Mouse (Mus musculus): ENCODE data around the gene Tmem238l. TPM values are rescaled to one million over a fixed set of nuclear protein-coding genes. Genes with fewer than 3 reads are reported as not detected.

Tmem238l gene
- polyA plus RNA-seq, 1 experiment = not detected

DNA sequence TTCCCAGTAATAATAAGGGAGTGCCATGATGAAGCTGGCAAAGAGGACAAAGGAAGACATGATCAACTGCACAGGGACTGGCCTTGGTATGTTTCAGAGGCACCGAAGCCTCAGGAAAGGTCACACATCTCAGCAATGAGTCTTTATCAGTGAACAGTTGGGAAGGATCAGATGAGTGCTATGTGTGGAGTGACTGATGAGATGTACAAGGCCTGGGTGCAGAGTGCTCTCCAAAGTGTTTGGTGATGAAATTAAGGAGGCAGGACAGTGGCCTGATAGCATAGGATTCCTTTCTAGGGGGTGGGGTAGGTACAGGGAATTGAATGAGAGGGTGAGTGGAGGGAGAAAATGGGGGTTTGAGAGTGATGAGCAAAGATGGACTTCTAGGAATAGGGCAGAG lies 7.0 kb downstream of the Tmem238l start:
- no peak for TF ChIP-seq CTCF (IDR thresholded peaks at IDR 0.05; ENCODE audit: control insufficient read depth, insufficient read depth, insufficient read length)
- TF ChIP-seq MYOG (IDR thresholded peaks at IDR 0.05; ENCODE audit: control insufficient read depth, extremely low read depth, insufficient read length) = no peak
- no peak for TF ChIP-seq MYOD1 (IDR thresholded peaks at IDR 0.05; ENCODE audit: control insufficient read depth, insufficient read length, low read depth)
- TF ChIP-seq CEBPB (IDR thresholded peaks at IDR 0.05; ENCODE audit: low read depth) = no peak
- no peak for TF ChIP-seq FOSL1 (IDR thresholded peaks at IDR 0.05; ENCODE audit: insufficient read depth, low read length, poor library complexity, severe bottlenecking)
- no peak for TF ChIP-seq USF1 (IDR thresholded peaks at IDR 0.05; ENCODE audit: low read depth)
- TF ChIP-seq MAX (IDR thresholded peaks at IDR 0.05) = no peak
- Histone ChIP-seq H3K27me3 (ENCODE audit: control insufficient read depth, insufficient read depth, insufficient read length) (no peaks in the 10 kb centered on the region), H3ac (ENCODE audit: control insufficient read depth, insufficient read length, low read depth) (no peak overlapping the region), H3K36me3 (ENCODE audit: control insufficient read depth, insufficient read depth) (no peaks in the 10 kb centered on the region), H3K79me3 (ENCODE audit: low read depth) (no peaks in the 10 kb centered on the region), H3K4me3 (ENCODE audit: insufficient read depth, poor library complexity, severe bottlenecking) (no peak overlapping the region), H3K79me2 (ENCODE audit: control insufficient read depth, insufficient read depth) (no peaks in the 10 kb centered on the region)

DNA sequence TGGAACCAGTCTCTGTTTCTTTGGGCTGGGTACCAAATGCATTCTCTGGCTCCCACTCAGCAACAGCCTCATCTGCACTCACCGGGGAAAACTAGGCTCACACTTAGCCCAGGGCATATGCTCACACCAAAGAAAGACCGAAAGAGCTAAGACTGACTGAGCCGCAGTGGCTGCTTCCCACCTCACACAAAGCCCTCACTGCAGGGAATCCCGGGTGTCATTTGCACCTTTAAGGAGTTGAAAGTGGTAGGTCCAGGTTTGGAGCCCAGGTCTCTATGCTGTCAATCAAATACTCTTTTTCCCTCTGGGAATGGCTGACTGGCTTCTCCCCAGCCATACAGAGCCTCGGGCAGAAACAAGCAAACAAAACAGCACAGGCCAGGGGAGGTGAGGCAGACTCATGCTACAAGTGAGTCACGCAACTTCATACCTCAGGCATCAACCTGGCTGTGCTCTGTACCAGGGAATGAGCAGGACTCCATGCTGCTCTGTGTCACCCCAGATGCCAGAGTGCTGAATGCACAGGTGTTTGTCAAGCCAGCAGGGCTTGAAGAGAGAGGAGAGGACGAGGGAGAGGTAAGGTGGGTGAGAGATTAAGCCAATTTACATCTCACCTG lies 10.2 kb downstream of the Tmem238l start:
- Histone ChIP-seq H3ac (ENCODE audit: control insufficient read depth, insufficient read length, low read depth) (no peak overlapping the region), H3K27me3 (ENCODE audit: control insufficient read depth, insufficient read depth, insufficient read length) (no peaks in the 10 kb centered on the region), H3K4me3 (ENCODE audit: insufficient read depth, poor library complexity, severe bottlenecking) (no peak overlapping the region), H3K36me3 (ENCODE audit: control insufficient read depth, insufficient read depth) (no peaks in the 10 kb centered on the region), H3K79me2 (ENCODE audit: control insufficient read depth, insufficient read depth) (no peaks in the 10 kb centered on the region), H3K79me3 (ENCODE audit: low read depth) (no peaks in the 10 kb centered on the region)
- no peak for TF ChIP-seq MAX (IDR thresholded peaks at IDR 0.05)
- no peak for TF ChIP-seq MYOG (IDR thresholded peaks at IDR 0.05; ENCODE audit: control insufficient read depth, extremely low read depth, insufficient read length)
- no peak for TF ChIP-seq CEBPB (IDR thresholded peaks at IDR 0.05; ENCODE audit: low read depth)
- TF ChIP-seq MYOD1 (IDR thresholded peaks at IDR 0.05; ENCODE audit: control insufficient read depth, insufficient read length, low read depth) = no peak
- TF ChIP-seq FOSL1 (IDR thresholded peaks at IDR 0.05; ENCODE audit: insufficient read depth, low read length, poor library complexity, severe bottlenecking) = no peak
- no peak for TF ChIP-seq USF1 (IDR thresholded peaks at IDR 0.05; ENCODE audit: low read depth)
- TF ChIP-seq CTCF (IDR thresholded peaks at IDR 0.05; ENCODE audit: control insufficient read depth, insufficient read depth, insufficient read length) = no peak

DNA sequence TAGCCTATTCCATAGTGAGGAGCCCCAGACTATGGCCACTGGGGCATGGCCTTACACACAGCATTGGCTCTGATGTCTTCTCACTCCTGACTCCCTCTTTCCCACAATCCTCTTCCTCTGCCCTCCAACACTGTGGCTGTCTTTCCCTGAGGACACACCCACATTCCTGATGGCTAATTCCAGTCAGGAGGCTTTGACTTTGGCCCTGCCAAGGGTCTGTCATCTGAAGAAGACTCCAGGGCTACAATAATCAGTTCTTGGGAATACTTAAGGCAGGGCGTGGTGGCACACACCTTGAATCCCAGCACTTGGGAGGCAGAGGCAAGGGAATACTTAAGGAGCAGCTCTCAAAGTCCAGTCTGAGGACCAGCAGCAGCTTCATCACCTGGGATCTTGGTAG lies 12.1 kb downstream of the Tmem238l start:
- Histone ChIP-seq H3ac (ENCODE audit: control insufficient read depth, insufficient read length, low read depth) (no peak overlapping the region), H3K27me3 (ENCODE audit: control insufficient read depth, insufficient read depth, insufficient read length) (no peaks in the 10 kb centered on the region), H3K36me3 (ENCODE audit: control insufficient read depth, insufficient read depth) (no peaks in the 10 kb centered on the region), H3K79me2 (ENCODE audit: control insufficient read depth, insufficient read depth) (no peaks in the 10 kb centered on the region), H3K4me3 (ENCODE audit: insufficient read depth, poor library complexity, severe bottlenecking) (no peak overlapping the region), H3K79me3 (ENCODE audit: low read depth) (no peaks in the 10 kb centered on the region)
- TF ChIP-seq FOSL1 (IDR thresholded peaks at IDR 0.05; ENCODE audit: insufficient read depth, low read length, poor library complexity, severe bottlenecking) (no peak), CEBPB (IDR thresholded peaks at IDR 0.05; ENCODE audit: low read depth) (no peak), USF1 (IDR thresholded peaks at IDR 0.05; ENCODE audit: low read depth) (no peak), MAX (IDR thresholded peaks at IDR 0.05) (no peak), MYOD1 (IDR thresholded peaks at IDR 0.05; ENCODE audit: control insufficient read depth, insufficient read length, low read depth) (no peak), CTCF (IDR thresholded peaks at IDR 0.05; ENCODE audit: control insufficient read depth, insufficient read depth, insufficient read length) (no peak), MYOG (IDR thresholded peaks at IDR 0.05; ENCODE audit: control insufficient read depth, extremely low read depth, insufficient read length) (no peak)

DNA sequence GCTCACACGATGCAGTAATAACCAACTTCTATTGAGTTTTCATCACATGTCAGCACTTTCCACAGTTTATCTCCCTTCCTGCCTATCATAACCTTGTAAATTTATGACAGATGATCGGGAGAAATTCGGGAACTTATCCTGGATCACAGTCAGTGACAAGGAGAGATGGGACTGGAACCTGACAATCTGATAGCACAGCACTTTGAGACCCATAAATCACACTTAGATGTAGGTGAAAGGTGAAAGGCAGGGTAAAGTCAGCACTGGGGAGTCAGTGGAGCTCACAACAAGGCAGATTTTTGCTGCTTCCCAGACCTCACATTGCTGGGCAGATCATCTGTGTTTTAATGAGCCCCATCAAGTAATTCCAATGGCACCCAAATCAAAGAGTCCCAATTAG lies 17.1 kb downstream of the Tmem238l start:
- no peak overlapping the region for H3ac ChIP-seq (ENCODE audit: control insufficient read depth, insufficient read length, low read depth)
- H3K27me3 ChIP-seq (ENCODE audit: control insufficient read depth, insufficient read depth, insufficient read length) = no peaks in the 10 kb centered on the region
- H3K79me3 ChIP-seq (ENCODE audit: low read depth) = no peaks in the 10 kb centered on the region
- TF ChIP-seq CTCF (IDR thresholded peaks at IDR 0.05; ENCODE audit: control insufficient read depth, insufficient read depth, insufficient read length) (no peak), CEBPB (IDR thresholded peaks at IDR 0.05; ENCODE audit: low read depth) (no peak), FOSL1 (IDR thresholded peaks at IDR 0.05; ENCODE audit: insufficient read depth, low read length, poor library complexity, severe bottlenecking) (no peak), MYOG (IDR thresholded peaks at IDR 0.05; ENCODE audit: control insufficient read depth, extremely low read depth, insufficient read length) (no peak)
- no peak overlapping the region for H3K4me3 ChIP-seq (ENCODE audit: insufficient read depth, poor library complexity, severe bottlenecking)
- H3K79me2 ChIP-seq (ENCODE audit: control insufficient read depth, insufficient read depth) = no peaks in the 10 kb centered on the region
- no peaks in the 10 kb centered on the region for H3K36me3 ChIP-seq (ENCODE audit: control insufficient read depth, insufficient read depth)

DNA sequence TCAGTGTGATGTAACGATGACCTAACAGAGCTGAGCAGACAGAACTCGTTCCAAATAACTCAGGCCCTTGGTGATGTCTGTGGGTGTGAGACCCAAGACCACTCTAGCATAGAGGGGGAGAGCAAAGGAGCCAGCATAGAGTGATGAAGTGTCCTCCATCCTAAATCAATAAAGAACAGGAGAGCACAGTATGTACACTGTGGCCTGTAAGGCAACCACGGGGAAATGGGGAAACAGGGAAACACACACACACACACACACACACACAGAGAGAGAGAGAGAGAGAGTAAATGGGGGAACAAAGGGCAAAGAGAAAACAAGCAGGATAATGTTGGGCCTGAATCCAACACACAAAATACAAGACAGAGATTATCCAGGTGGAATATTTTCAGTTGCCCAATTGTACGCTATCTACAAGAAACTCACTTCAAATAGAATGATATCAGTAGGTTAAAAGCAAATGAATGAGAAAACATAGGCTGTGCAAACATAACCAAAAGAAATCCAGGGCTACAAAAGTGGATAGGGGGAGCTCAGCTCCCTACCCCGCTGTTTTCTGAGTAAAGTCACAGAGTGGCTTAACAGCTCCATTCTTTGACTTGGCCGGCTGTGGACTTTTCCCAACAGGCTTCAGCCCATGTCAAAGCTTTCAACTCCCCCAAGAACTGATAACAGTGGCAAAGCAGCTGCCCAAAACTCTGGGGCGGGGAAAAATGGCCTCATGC lies 19.3 kb downstream of the Tmem238l start:
- no peak overlapping the region for H3K4me3 ChIP-seq (ENCODE audit: insufficient read depth, poor library complexity, severe bottlenecking)
- TF ChIP-seq MYOD1 (IDR thresholded peaks at IDR 0.05; ENCODE audit: control insufficient read depth, insufficient read length, low read depth) (no peak), MAX (IDR thresholded peaks at IDR 0.05) (no peak), CTCF (IDR thresholded peaks at IDR 0.05; ENCODE audit: control insufficient read depth, insufficient read depth, insufficient read length) (no peak), CEBPB (IDR thresholded peaks at IDR 0.05; ENCODE audit: low read depth) (no peak), MYOG (IDR thresholded peaks at IDR 0.05; ENCODE audit: control insufficient read depth, extremely low read depth, insufficient read length) (no peak), USF1 (IDR thresholded peaks at IDR 0.05; ENCODE audit: low read depth) (no peak), FOSL1 (IDR thresholded peaks at IDR 0.05; ENCODE audit: insufficient read depth, low read length, poor library complexity, severe bottlenecking) (no peak)
- H3K79me2 ChIP-seq (ENCODE audit: control insufficient read depth, insufficient read depth) = no peaks in the 10 kb centered on the region
- no peaks in the 10 kb centered on the region for H3K79me3 ChIP-seq (ENCODE audit: low read depth)
- no peaks in the 10 kb centered on the region for H3K27me3 ChIP-seq (ENCODE audit: control insufficient read depth, insufficient read depth, insufficient read length)
- no peaks in the 10 kb centered on the region for H3K36me3 ChIP-seq (ENCODE audit: control insufficient read depth, insufficient read depth)
- no peak overlapping the region for H3ac ChIP-seq (ENCODE audit: control insufficient read depth, insufficient read length, low read depth)

All from C2C12 (cell line).